Mouse (Mus musculus): ENCODE results near the gene Tasp1. TPM values are rescaled to one million over a fixed set of nuclear protein-coding genes. Genes with fewer than 3 reads are reported as not detected.
"Not testable (repeated sequence)": the region's sequence is repeated elsewhere in the genome, so short reads cannot be mapped to it uniquely, and the experiment has no call there.

Gene Tasp1
- total and polyA plus RNA-seq, 2 experiments from 2014 or later = 16.2 to 21.6 TPM

DNA sequence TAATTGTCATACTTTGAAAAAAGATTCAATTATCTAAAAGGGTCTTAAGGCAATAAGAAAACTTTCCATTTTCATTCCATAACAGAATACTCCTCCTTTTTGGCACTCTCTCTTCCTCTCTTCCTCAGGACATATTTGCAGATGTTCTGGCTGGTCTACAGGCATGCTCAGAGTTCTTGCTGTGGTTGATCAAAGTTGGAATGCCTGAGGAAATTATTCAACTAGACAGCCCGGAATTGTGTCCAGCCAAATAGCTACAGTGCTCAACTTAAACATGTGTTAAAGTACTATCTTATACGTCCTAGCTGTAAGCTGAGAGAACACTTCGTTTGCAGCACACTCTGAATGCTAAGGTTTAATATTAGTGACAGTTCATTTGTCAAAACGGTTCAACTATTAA is 41.7 kb downstream of the Tasp1 start:
- Histone ChIP-seq H3K27ac (no peak overlapping the region), H3K9me3 (ENCODE audit: low read length) (no peaks in the 10 kb centered on the region), H3K4me2 (ENCODE audit: low read depth, low read length) (no peak overlapping the region), H3K9ac (replicated peaks; ENCODE audit: low read length) (no peak overlapping the region), H3K36me3 (ENCODE audit: insufficient read depth, low read length) (peaks cover 10% of the 10 kb centered on the region; the same call in 1 of the 2 replicates), H3K27me3 (ENCODE audit: insufficient read depth, low read length) (no peaks in the 10 kb centered on the region), H3K4me1 (ENCODE audit: insufficient read depth, low read length) (no peaks in the 10 kb centered on the region), H3K4me3 (ENCODE audit: low read length) (no peak overlapping the region)
- 84% methylated on average over 4 of the region's 4 CpGs for WGBS
- DNase-seq (ENCODE audit: low spot score) (no peak), ATAC-seq (no peak)
- TF ChIP-seq CTCF (IDR thresholded peaks at IDR 0.05; ENCODE audit: low read depth) = no peak

DNA sequence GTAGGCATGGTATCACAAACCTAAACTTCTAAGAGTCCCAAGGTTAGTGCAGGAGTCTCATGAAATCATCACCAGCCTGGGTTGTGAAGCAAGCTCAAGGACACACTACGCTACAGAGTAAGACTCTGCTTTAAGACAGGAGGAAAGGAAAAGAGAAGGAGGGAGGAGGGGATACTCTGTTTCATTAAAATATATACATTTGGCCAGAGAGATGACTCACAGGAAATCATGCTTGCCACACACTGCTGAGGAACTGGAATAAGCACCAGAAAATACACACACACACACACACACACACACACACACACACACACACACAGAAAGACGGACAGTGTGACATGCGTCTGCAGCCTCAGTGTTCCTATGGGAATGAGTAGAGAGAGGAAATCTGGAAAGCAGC is 59.2 kb downstream of the Tasp1 start:
- H3K36me3 ChIP-seq (ENCODE audit: insufficient read depth, low read length) = peaks cover 2% of the 10 kb centered on the region; the same call in 1 of the 2 replicates
- H3K9ac ChIP-seq (replicated peaks; ENCODE audit: low read length) = no peak overlapping the region
- H3K4me3 ChIP-seq (ENCODE audit: low read length) = no peak overlapping the region
- TF ChIP-seq CTCF (IDR thresholded peaks at IDR 0.05; ENCODE audit: low read depth) = no peak
- H3K4me2 ChIP-seq (ENCODE audit: low read depth, low read length) = no peak overlapping the region
- 88% methylated on average over 3 of the region's 3 CpGs for WGBS
- H3K27ac ChIP-seq = no peak overlapping the region
- no peaks in the 10 kb centered on the region for H3K27me3 ChIP-seq (ENCODE audit: insufficient read depth, low read length)
- DNase-seq (ENCODE audit: low spot score) (no peak), ATAC-seq (no peak)
- H3K9me3 ChIP-seq (ENCODE audit: low read length) = no peaks in the 10 kb centered on the region
- no peaks in the 10 kb centered on the region for H3K4me1 ChIP-seq (ENCODE audit: insufficient read depth, low read length)

DNA sequence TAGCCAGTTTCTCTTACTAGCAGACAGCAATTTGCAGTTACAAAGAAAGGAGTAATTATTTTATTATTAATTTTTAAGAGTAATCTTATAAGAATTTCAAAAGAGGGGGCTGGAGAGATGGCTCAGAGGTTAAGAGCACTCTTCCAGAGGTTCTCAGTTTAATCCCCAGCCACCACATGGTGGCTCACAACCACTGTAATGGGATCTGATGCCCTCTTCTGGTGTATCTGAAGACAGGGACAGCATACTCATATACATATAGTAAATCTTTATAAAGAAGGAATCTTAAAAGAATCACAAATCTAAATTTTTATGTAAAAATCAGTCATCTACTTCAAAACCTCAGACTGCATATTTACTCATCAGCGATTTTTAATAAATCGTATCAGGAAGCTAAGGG is 68.4 kb downstream of the Tasp1 start:
- Histone ChIP-seq H3K9me3 (ENCODE audit: low read length) (no peaks in the 10 kb centered on the region), H3K9ac (replicated peaks; ENCODE audit: low read length) (no peak overlapping the region), H3K27me3 (ENCODE audit: insufficient read depth, low read length) (no peaks in the 10 kb centered on the region), H3K27ac (no peak overlapping the region), H3K36me3 (ENCODE audit: insufficient read depth, low read length) (no peaks in the 10 kb centered on the region), H3K4me1 (ENCODE audit: insufficient read depth, low read length) (no peaks in the 10 kb centered on the region), H3K4me2 (ENCODE audit: low read depth, low read length) (no peak overlapping the region), H3K4me3 (ENCODE audit: low read length) (no peak overlapping the region)
- DNase-seq (ENCODE audit: low spot score) (no peak), ATAC-seq (no peak)
- TF ChIP-seq CTCF (IDR thresholded peaks at IDR 0.05; ENCODE audit: low read depth) = peak; percentile 40
- 88% methylated on average over 2 of the region's 2 CpGs for WGBS

DNA sequence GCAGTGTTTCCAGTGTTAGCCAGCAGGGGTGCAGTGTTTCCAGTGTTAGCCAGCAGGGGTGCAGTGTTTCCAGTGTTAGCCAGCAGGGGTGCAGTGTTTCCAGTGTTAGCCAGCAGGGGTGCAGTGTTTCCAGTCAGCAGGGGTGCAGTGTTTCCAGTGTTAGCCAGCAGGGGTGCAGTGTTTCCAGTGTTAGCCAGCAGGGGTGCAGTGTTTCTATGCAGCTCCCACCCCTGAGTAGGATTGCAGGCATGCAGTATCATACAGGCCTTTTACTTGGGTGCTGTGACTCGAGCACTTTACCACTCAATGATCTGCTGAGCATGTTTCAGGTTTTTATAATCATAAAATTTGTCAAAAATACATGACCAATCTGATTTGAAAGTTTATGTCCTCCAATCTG is 76.7 kb downstream of the Tasp1 start:
- H3K27ac ChIP-seq; H3K4me2 ChIP-seq (ENCODE audit: low read depth, low read length); H3K9ac ChIP-seq (replicated peaks; ENCODE audit: low read length); H3K4me1 ChIP-seq (ENCODE audit: insufficient read depth, low read length); DNase-seq (ENCODE audit: low spot score); H3K4me3 ChIP-seq (ENCODE audit: low read length); ATAC-seq; H3K27me3 ChIP-seq (ENCODE audit: insufficient read depth, low read length); H3K9me3 ChIP-seq (ENCODE audit: low read length); H3K36me3 ChIP-seq (ENCODE audit: insufficient read depth, low read length): not testable (repeated sequence)
- 92% methylated on average over 1 of the region's 1 CpGs for WGBS

DNA sequence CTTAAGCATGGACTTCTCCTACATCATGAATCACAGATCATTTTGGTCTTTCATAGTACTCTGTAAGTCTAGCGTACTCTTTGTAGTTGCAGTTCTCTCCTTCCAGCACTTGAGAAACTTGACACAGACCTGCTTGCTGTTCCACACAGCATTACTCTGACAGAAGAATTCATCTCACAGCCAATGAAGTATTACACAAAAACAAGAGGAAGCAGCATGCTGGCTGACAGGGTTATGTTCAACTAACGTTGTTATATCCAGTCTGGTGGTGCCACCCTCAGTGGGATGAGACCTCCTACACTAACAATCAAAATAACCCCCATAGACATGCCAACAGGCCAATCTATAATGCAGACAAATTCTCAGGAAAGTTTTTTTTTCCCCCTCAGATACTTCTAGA is 99.2 kb downstream of the Tasp1 start:
- Histone ChIP-seq H3K4me3 (ENCODE audit: low read length) (no peak overlapping the region), H3K4me2 (ENCODE audit: low read depth, low read length) (no peak overlapping the region), H3K27ac (no peak overlapping the region), H3K9ac (replicated peaks; ENCODE audit: low read length) (no peak overlapping the region), H3K27me3 (ENCODE audit: insufficient read depth, low read length) (no peaks in the 10 kb centered on the region), H3K4me1 (ENCODE audit: insufficient read depth, low read length) (no peaks in the 10 kb centered on the region), H3K36me3 (ENCODE audit: insufficient read depth, low read length) (no peaks in the 10 kb centered on the region), H3K9me3 (ENCODE audit: low read length) (no peaks in the 10 kb centered on the region)
- no peak for TF ChIP-seq CTCF (IDR thresholded peaks at IDR 0.05; ENCODE audit: low read depth)
- DNase-seq (ENCODE audit: low spot score) (no peak), ATAC-seq (no peak)
- WGBS = 62% methylated on average over 2 of the region's 2 CpGs

DNA sequence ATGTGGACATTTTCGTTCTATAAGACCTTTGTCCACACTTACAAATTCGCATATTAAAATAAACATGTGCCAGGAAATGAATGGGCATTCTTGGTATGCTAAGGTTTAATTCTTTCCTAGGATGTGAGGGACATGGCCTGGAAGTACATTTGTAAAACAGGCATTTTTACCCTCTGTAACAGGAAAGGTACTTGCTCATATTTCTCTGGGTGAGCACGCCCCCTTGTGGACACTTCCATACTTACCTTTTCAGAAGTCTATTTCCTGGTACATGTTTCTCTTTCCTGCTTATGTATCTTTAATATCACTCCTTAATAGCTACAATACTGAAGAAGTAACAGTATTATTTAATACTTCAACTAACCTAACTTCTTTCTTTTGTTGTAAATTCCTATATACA is 100.3 kb downstream of the Tasp1 start:
- H3K27ac ChIP-seq = no peak overlapping the region
- H3K9me3 ChIP-seq (ENCODE audit: low read length) = no peaks in the 10 kb centered on the region
- no peak overlapping the region for H3K4me3 ChIP-seq (ENCODE audit: low read length)
- H3K4me1 ChIP-seq (ENCODE audit: insufficient read depth, low read length) = no peaks in the 10 kb centered on the region
- DNase-seq (ENCODE audit: low spot score) (peak; percentile 41), ATAC-seq (no peak)
- peak; percentile 62 for TF ChIP-seq CTCF (IDR thresholded peaks at IDR 0.05; ENCODE audit: low read depth)
- H3K9ac ChIP-seq (replicated peaks; ENCODE audit: low read length) = no peak overlapping the region
- no peak overlapping the region for H3K4me2 ChIP-seq (ENCODE audit: low read depth, low read length)
- H3K27me3 ChIP-seq (ENCODE audit: insufficient read depth, low read length) = no peaks in the 10 kb centered on the region
- no peaks in the 10 kb centered on the region for H3K36me3 ChIP-seq (ENCODE audit: insufficient read depth, low read length)
- 59% methylated on average over 3 of the region's 3 CpGs for WGBS

DNA sequence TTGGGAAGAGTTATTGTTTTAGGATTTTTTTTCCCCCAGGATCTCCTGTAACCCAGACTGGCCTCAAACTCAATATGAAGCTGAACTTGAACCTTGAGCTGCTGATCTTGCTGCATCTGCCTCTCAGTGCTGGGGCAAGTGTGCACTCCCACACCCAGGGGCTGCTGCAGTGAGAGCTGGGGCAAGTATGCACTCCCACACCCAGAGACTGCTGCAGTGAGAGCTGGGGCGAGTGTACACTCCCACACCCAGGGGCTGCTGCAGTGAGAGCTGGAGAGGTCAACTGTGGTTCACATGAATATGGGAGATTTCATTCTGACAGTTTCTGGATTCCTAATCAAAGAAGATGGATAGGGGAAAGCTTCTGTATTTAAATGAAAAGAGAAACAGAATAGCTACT is 117.8 kb downstream of the Tasp1 start:
- H3K27ac ChIP-seq = no peak overlapping the region
- TF ChIP-seq CTCF (IDR thresholded peaks at IDR 0.05; ENCODE audit: low read depth) = no peak
- H3K36me3 ChIP-seq (ENCODE audit: insufficient read depth, low read length) = peaks cover 3% of the 10 kb centered on the region; the same call in 1 of the 2 replicates
- ATAC-seq = no peak
- 71% methylated on average over 1 of the region's 1 CpGs for WGBS
- no peak overlapping the region for H3K9ac ChIP-seq (replicated peaks; ENCODE audit: low read length)
- H3K27me3 ChIP-seq (ENCODE audit: insufficient read depth, low read length) = no peaks in the 10 kb centered on the region
- no peak overlapping the region for H3K4me2 ChIP-seq (ENCODE audit: low read depth, low read length)
- H3K4me3 ChIP-seq (ENCODE audit: low read length) = no peak overlapping the region
- no peak for DNase-seq (ENCODE audit: low spot score)
- no peaks in the 10 kb centered on the region for H3K4me1 ChIP-seq (ENCODE audit: insufficient read depth, low read length)
- no peaks in the 10 kb centered on the region for H3K9me3 ChIP-seq (ENCODE audit: low read length)
